Mouse (Mus musculus): ENCODE measurements around the gene Ptchd1.

The Ptchd1 gene

GRCm38 (mm10) chrX:155623701-155624281, at the start of gene Ptchd1:
TSS of gene Ptchd1 (minus strand) at chrX:155623814.
- CTCF ChIA-PET = no interaction called here

- CTCF ChIA-PET = no interaction called here
Observed at GRCm38 (mm10) chrX:155657971-155658370, 34.4 kb upstream of the Ptchd1 start.

DNA sequence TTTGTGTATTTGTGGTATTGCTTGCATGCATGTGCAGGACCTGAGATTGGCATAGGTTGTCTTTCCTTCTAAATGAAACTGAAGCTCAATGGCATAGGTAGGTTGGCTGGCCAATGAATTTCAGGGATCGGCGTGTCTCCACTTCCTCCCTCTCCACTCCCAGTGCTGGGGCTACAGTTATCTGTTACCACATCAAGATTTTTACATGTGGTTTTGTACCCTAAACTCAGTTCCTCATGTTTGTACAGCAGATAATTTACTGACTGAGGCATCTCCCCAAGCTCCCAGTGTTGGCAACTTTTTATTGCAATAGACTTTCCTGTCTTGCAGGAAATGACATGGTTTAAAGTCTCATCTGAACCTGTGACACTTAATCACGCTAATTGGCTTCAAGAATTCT, 22.4 kb upstream of the Ptchd1 start:
- CTCF ChIA-PET = no interaction called here

- CTCF ChIA-PET = no interaction called here
Observed at GRCm38 (mm10) chrX:155643975-155644374, 20.4 kb upstream of the Ptchd1 start.

- CTCF ChIA-PET = no interaction called here
Observed at GRCm38 (mm10) chrX:155625671-155626196, 2.1 kb upstream of the Ptchd1 start.

DNA sequence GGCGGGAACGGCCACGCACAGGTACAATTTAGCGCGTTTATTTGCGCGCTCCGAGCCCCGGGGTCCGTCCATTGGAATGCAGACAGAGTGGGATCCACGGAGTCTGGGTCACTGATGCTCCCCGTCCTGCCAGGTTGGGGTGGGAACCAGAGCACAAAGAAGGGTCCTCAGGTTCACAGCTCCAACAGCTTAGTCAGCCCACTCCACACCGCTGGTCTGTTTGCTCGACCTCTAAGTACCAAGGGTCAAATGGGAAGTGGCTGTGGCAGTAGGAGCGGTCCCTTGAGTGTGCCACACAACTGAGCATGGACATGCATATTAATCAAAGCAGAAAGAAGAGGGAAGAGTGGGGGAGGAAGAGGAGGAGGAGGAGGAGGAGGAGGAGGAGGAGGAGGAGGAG, 1.3 kb upstream of the Ptchd1 start:
- CTCF ChIA-PET = no interaction called here

- CTCF ChIA-PET = no interaction called here
Observed at GRCm38 (mm10) chrX:155624341-155624841, 777 bp upstream of the Ptchd1 start, which contains the start of gene Gm15155. TSS of gene Gm15155 (plus strand) at chrX:155624741.

DNA sequence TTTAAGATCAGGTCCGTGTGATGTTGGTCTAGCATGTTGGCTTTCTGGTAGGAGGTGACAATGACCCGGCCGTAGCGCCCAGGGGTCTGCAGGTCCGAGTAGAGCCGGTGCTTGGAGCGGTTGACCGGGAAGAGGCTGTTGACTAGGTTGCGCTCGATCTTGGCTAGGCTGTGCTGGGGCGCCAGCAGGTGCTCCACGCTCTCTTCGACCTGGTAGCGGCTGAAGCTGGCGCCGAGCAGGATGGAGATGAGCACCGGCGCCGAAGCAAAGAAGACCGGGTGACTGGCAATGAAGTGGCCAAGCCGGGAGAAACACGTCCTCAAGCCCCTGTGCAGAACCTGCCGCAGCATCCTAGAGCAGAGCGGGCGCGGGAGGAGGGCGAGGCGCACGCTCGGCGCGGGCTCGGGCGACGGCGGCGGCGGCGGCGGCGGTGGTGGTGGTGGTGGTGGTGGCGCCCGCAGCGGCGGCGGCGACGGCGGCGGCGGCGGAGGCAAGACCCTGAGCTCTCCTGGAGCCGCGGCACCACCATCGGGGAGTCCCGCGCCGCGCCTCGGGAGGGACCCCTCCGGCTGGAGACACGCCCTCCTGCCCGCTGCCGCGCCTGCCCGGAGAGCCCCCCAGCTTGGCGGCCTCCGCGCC, 534 bp downstream of the Ptchd1 start:
- CTCF ChIA-PET = no interaction called here

DNA sequence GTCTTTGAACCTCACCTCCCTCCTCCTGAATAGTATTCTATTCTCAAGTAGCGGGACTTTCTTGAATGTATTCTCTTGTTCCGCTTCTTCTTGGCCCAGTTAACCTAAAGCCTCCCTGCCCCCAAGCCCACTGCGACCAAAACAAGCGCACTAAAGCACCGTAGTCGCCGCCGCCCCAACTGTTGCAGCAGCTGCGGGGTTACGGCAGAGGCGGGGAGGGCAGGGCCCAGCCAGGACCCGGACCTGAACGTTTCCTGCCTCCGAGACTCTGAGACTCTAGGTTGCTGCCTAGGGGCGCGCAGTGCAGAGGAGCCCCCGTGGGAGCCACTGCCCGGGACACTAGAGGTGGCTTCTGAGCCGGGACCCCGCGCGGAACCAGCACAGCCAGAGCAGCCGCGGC, 1.1 kb downstream of the Ptchd1 start:
- CTCF ChIA-PET = no interaction called here

DNA sequence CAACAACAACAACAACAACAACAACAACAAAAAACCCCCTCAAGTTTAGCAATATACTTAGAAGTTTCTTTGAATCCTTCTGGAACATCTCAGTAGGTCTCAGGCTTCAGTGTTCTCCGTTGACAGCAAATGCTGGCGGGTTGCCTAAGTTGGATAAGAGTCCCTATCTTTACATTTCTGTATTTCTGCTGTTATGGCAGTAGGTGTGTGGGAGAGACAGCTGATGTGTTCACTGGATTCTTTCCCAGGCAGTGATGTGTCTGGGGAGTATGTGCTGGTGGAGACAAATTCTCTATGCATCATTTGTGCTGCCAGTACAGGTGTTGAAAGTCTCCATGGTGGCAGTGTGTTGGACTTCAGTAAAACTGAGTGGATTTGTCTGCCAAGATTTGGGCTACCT, 22.4 kb downstream of the Ptchd1 start:
- CTCF ChIA-PET = no interaction called here

- CTCF ChIA-PET = no interaction called here
Observed at GRCm38 (mm10) chrX:155596390-155596789, 27.2 kb downstream of the Ptchd1 start.

- CTCF ChIA-PET = no interaction called here
Observed at GRCm38 (mm10) chrX:155594685-155595084, 28.9 kb downstream of the Ptchd1 start.

- CTCF ChIA-PET = no interaction called here
Observed at GRCm38 (mm10) chrX:155592467-155592866, 31.1 kb downstream of the Ptchd1 start.

- CTCF ChIA-PET = no interaction called here
Observed at GRCm38 (mm10) chrX:155591490-155591889, 32.1 kb downstream of the Ptchd1 start.

GRCm38 (mm10) chrX:155584586-155584985, 39.0 kb downstream of the Ptchd1 start:
- CTCF ChIA-PET = no interaction called here

- CTCF ChIA-PET = no interaction called here
Observed at GRCm38 (mm10) chrX:155579791-155580190, 43.8 kb downstream of the Ptchd1 start.

DNA sequence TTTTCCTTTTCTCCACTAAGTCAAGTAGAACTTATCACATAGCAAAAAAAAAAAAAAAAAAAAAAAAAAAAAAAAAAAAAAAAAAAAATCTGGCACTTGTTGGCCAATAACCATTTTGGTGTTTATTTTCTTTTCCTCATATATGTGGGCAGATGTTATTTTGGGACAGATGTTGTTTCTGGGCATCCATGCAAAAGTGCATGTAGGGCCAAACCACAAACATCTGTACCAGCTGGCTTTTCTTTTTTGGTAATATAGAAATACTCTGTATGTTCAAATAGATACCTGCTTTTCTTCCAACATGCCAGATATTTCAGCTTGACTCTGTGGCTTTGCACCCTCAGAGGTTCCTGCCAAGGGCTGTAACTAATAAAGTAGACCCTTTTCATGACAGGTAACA, 51.2 kb downstream of the Ptchd1 start:
- CTCF ChIA-PET = no interaction called here

DNA sequence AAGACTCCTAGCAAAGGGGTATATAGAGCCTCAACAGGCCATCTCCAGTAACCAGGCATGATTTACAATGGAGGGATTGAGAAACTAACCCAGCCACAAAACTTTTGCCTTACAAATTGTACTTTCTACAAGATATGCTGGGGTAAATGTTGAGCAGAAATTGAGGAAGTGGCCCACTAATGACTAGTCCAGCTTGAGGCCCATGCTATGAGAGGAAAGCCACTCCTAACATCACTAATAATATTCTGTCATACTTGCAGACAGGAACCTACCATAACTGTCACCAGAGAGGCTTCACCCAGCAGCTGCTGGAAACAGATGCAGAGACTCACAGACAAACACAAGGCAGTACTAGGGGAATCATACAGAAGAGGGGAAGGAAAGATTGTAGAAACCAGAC, 79.8 kb downstream of the Ptchd1 start:
- CTCF ChIA-PET = no interaction called here
